Mouse (Mus musculus): ENCODE results near the gene Pum3.

DNA sequence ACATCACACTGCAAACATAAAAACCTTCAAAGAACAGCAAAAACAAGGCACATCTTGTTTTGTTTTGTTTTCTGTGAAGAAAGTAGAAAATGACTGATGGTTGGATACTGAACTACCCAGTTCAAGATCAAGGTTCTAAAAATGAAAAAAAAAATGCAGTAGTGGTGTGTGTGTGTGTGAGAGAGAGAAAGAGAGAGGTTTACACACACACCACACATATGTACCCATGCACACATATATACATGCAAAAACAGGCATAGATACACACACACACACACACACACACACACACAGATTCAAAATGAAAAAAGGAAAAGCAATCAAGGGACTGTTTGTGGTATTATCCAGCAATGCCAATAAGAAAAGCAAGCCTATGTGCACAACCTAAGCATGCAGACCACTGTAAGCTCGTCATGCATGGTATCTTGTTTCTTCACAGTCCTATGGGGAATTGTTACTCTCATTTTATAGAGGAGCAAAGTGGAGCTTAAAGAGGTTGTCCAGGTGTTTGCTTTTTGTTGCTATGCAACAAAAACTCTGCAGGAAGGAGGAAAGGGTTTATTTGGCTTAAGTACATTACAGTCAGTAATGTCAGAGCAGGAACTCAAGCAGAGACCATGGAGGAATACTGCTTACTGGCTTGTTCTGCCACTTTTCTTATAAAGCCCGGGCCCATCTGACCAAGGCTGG, 49.8 kb downstream of the Pum3 start:
- no peak for TF ChIP-seq POLR2A (IDR thresholded peaks at IDR 0.05; ENCODE audit: control insufficient read depth, low read depth, low read length)
- no peak for TF ChIP-seq CTCF (IDR thresholded peaks at IDR 0.05; ENCODE audit: control insufficient read depth, insufficient read depth, insufficient replicate concordance, low read depth, low read length)
